Mouse (Mus musculus) neural tube, embryonic 14.5 days (tissue): ENCODE results near the gene Gm10134. TPM values are rescaled to one million over a fixed set of nuclear protein-coding genes. Genes with fewer than 3 reads are reported as not detected.
"Not testable (repeated sequence)": the region's sequence is repeated elsewhere in the genome, so short reads cannot be mapped to it uniquely, and the experiment has no call there.

Experiments
- ATAC-seq: fragments of 200-750 bp; cut with Nextera tagmentation; 2 replicates; pipeline ENCODE4 v1.8.0; 2017; ENCODE audit warnings: low read depth, mild to moderate bottlenecking, moderate TSS enrichment, moderate library complexity
- H3K27ac ChIP-seq: fragments of 300-500 bp; sonication (generic); 2 replicates; pipeline ENCODE4 v1.5.1; 2014; ENCODE audit warnings: low read depth, mild to moderate bottlenecking, control low read depth, low read length, moderate library complexity, mixed read lengths
- H3K27me3 ChIP-seq: fragments of 300-500 bp; sonication (generic); 2 replicates; pipeline ENCODE4 v1.6.1; 2014; ENCODE audit warnings: low read length; ENCODE audit not compliant: control insufficient read depth, insufficient read depth
- H3K36me3 ChIP-seq: fragments of 300-500 bp; sonication (generic); 2 replicates; pipeline ENCODE4 v1.6.1; 2014; ENCODE audit warnings: low read length, mixed read lengths; ENCODE audit not compliant: control insufficient read depth, insufficient read depth
- H3K4me1 ChIP-seq: fragments of 300-500 bp; sonication (generic); 2 replicates; pipeline ENCODE4 v1.6.1; 2014; ENCODE audit warnings: low read length; ENCODE audit not compliant: control insufficient read depth, insufficient read depth
- H3K4me2 ChIP-seq: fragments of 300-500 bp; sonication (generic); 2 replicates; pipeline ENCODE4 v1.6.1; 2014; ENCODE audit warnings: mild to moderate bottlenecking, low read depth, low read length, control low read depth
- H3K4me3 ChIP-seq: fragments of 300-500 bp; sonication (generic); 2 replicates; pipeline ENCODE4 v1.5.1; 2014; ENCODE audit warnings: low read depth, low read length, control low read depth, mixed read lengths
- H3K9ac ChIP-seq: fragments of 300-500 bp; sonication (generic); replicated peaks from 2 replicates; pipeline ENCODE4 v1.6.1; 2014; ENCODE audit warnings: low read depth, mild to moderate bottlenecking, control low read depth, low read length, mixed read lengths
- H3K9me3 ChIP-seq: fragments of 300-500 bp; sonication (generic); 2 replicates; pipeline ENCODE4 v1.6.1; 2016; ENCODE audit warnings: low read length; ENCODE audit not compliant: control insufficient read depth
- WGBS: fragments of 180-500 bp; shearing (Covaris S2); extraction: QIAGEN DNeasy Blood & Tissue Kit; methylation state at CpG from one replicate; pipeline ENCODE4 v1.1.7; 2014; 5-methylcytosine and 5-hydroxymethylcytosine counted together
- polyA plus RNA-seq: library from polyadenylated mRNA; unstranded; fragments of >200 nt; fragmentation: Nextera tagmentation; extraction: Ambion mirVana; gene quantifications from 2 replicates; pipeline ENCODE4 v1.2.1, GENCODE M21; 2014

Gene Gm10134
- polyA plus RNA-seq, 1 experiment from 2014 or later: not detected

DNA sequence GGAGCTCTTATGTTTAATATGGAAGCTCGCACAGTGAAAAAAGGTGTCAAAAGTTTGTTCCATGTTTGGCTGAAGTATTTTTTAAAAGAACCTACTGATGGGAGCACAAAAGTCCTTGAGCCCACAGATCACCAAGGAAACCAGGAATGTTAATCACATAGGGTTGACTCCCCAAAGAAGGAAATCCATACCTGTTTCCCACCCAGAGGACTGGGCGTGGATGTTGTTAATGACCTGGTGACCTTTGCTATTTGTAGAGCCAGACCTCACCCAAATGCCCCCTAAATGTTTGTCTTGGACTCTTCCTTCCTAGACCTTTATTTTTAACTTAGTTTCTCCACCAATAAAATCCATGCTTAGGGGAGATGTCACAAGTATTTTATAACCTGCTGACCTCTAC is 35.3 kb upstream of the Gm10134 start:
- Histone ChIP-seq H3K4me1 (peaks cover 8% of the 10 kb centered on the region; the same call in 1 of the 2 replicates), H3K9ac (no peak overlapping the region), H3K27ac (no peak overlapping the region), H3K27me3 (no peaks in the 10 kb centered on the region), H3K4me2 (no peak overlapping the region), H3K36me3 (peaks cover 8% of the 10 kb centered on the region; the same call in 1 of the 2 replicates), H3K9me3 (no peaks in the 10 kb centered on the region), H3K4me3 (no peak overlapping the region)
- WGBS: 96% methylated on average over 2 of the region's 2 CpGs
- ATAC-seq: no peak

DNA sequence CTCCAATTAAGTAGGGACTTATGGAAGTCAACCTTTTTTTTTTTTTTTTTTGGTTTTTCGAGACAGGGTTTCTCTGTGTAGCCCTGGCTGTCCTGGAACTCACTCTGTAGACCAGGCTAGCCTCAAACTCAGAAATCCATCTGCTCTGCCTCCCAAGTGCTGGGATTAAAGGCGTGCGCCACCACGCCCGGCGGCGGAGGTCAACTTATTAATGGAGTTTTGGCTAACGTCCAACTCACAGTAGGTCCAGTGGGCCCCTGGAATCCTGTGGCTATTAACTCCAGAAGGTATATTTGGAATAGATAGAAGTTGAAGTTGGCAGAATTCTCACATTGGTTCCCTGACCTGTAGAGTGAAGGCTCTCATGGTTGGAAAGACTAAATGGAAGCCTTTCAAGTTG is 33.9 kb upstream of the Gm10134 start:
- not testable (repeated sequence) for H3K9me3 ChIP-seq, H3K36me3 ChIP-seq, H3K4me1 ChIP-seq, H3K4me3 ChIP-seq, H3K4me2 ChIP-seq, H3K27me3 ChIP-seq, H3K27ac ChIP-seq, H3K9ac ChIP-seq, ATAC-seq
- WGBS: 96% methylated on average over 8 of the region's 8 CpGs

- H3K36me3 ChIP-seq, H3K4me1 ChIP-seq, H3K4me2 ChIP-seq, H3K9me3 ChIP-seq, H3K27ac ChIP-seq, H3K4me3 ChIP-seq, H3K27me3 ChIP-seq, ATAC-seq, H3K9ac ChIP-seq: not testable (repeated sequence)
- WGBS: 95% methylated on average over 5 of the region's 5 CpGs
These were observed 27.9 kb upstream of the Gm10134 start for GRCm38 (mm10) chr2:28477993-28478392.

DNA sequence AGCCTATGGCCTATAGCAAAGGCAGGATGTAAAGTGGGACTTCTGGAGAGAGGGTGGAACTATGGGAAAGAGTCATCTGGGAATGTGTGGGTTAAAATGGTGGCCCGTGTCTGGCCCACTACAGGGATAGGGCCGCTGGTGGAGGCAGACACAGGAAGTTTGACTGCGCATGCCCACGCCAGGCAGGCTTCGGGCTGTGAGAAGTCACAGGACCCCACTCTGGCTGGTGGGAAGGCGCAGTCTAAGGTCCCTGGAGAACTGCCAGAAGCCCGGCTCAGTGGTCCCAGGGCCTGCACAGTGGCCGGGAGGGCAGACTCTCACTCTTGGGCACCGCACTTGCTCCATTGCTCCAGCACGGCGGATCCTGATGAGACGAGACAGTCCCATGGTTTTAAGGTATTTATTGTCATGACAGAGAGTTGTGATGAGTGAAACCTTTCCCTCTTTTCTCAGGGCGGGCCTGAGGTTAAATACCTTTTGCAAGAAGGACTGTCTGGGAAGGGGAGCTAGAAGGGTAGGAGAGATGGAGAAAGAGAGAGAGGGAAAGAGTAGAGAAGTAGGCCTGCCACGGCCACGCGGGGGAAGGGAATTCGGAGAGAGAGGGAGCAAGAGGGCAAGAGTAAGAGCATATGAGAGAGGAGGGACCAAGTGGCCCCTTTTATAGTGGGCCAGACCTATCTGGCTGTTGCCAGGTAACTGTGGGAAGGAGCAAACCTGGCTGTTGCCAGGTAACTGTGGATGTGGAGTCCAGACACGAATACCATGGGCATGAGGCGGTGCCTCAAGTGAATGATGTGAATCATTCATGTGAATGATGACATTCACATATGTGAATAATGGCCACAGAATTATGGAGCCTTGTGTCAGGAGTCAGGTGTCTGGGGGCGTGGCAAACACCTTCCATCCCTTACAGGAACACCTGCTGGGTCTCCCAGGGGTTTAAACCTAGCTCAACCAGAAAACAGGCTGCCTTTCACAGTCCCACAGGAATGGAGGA is 26.4 kb upstream of the Gm10134 start:
- Histone ChIP-seq H3K9me3 (no peaks in the 10 kb centered on the region), H3K9ac (no peak overlapping the region), H3K27me3 (no peaks in the 10 kb centered on the region), H3K27ac (no peak overlapping the region), H3K4me2 (no peak overlapping the region), H3K4me1 (no peaks in the 10 kb centered on the region), H3K4me3 (no peak overlapping the region), H3K36me3 (no peaks in the 10 kb centered on the region)
- ATAC-seq: no peak
- 80% methylated on average over 20 of the region's 20 CpGs for WGBS

- H3K4me3 ChIP-seq: no peak overlapping the region
- H3K4me1 ChIP-seq: no peaks in the 10 kb centered on the region
- H3K36me3 ChIP-seq: no peaks in the 10 kb centered on the region
- no peak for ATAC-seq
- H3K9ac ChIP-seq: no peak overlapping the region
- no peaks in the 10 kb centered on the region for H3K9me3 ChIP-seq
- H3K27ac ChIP-seq: no peak overlapping the region
- H3K4me2 ChIP-seq: no peak overlapping the region
- no peaks in the 10 kb centered on the region for H3K27me3 ChIP-seq
- 76% methylated on average over 2 of the region's 2 CpGs for WGBS
These were observed 22.0 kb upstream of the Gm10134 start for GRCm38 (mm10) chr2:28483861-28484260.

DNA sequence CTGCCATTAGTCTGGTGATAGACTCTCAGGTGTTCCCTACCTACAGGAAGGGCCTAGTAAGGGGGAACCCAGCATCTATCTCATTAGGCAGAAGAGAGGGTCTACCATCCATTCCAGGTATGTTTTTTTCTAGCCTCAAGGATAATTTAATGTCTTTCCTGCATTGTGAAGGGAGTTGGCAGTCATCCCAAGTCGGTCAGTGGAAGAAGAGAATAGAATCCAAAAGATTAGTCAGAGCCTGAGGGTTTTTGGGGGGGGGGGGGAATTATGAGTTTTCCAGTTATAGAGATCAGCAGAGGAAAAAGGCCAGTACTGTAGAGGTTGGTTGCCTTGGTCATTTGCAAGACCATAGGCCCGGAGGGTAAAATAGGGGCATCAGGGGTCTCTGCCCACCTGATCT is 11.4 kb upstream of the Gm10134 start:
- ATAC-seq: no peak
- Histone ChIP-seq H3K4me1 (no peaks in the 10 kb centered on the region), H3K9me3 (no peaks in the 10 kb centered on the region), H3K36me3 (no peaks in the 10 kb centered on the region), H3K27ac (no peak overlapping the region), H3K27me3 (no peaks in the 10 kb centered on the region), H3K4me2 (no peak overlapping the region), H3K4me3 (no peak overlapping the region), H3K9ac (no peak overlapping the region)
- WGBS: 91% methylated on average over 2 of the region's 2 CpGs

GRCm38 (mm10) chr2:28495207-28495756 is 10.6 kb upstream of the Gm10134 start:
- H3K4me3 ChIP-seq: no peak overlapping the region
- no peaks in the 10 kb centered on the region for H3K27me3 ChIP-seq
- no peak overlapping the region for H3K9ac ChIP-seq
- H3K27ac ChIP-seq: no peak overlapping the region
- H3K4me1 ChIP-seq: no peaks in the 10 kb centered on the region
- WGBS: 88% methylated on average over 14 of the region's 14 CpGs
- ATAC-seq: no peak
- H3K36me3 ChIP-seq: no peaks in the 10 kb centered on the region
- no peak overlapping the region for H3K4me2 ChIP-seq
- no peaks in the 10 kb centered on the region for H3K9me3 ChIP-seq

GRCm38 (mm10) chr2:28495801-28496595 is 9.9 kb upstream of the Gm10134 start:
- ATAC-seq: no peak
- WGBS: 90% methylated on average over 16 of the region's 16 CpGs
- H3K27ac ChIP-seq: no peak overlapping the region

DNA sequence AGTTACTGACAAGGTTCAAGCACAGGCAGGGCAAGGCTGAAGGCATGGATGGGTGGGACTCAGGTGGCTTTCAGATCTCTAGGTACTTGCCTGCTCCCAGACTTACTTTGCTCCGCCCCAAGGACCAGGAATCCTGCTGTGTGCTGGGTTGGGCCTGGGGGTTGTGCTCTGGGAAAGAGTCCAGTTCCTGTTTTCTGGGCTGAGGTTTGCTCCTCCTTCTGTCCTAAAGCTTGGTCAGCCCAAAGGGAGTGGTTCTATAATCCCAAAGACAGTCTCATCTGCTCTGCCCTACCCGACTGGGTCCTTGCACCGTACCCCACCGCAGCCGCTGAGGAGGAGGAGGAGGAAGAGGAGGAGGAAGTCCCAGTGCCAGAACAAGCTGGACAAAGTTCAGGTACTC is 9.2 kb upstream of the Gm10134 start, which contains the start of gene Gbgt1:
Gene Gbgt1, plus strand, starts transcription at position 221 of the 400 bp plus-strand sequence.
- no peak for ATAC-seq
- Histone ChIP-seq H3K27ac (no peak within 1 kb of the TSS), H3K36me3 (no peaks in the 10 kb centered on the region), H3K9me3 (no peaks in the 10 kb centered on the region), H3K4me3 (no peak within 1 kb of the TSS), H3K4me1 (no peaks in the 10 kb centered on the region), H3K9ac (no peak within 1 kb of the TSS), H3K27me3 (no peaks in the 10 kb centered on the region), H3K4me2 (no peak within 1 kb of the TSS)
- WGBS: 85% methylated on average over 5 of the region's 5 CpGs

More at GRCm38 (mm10) chr2:28495801-28496595, 9.9 kb upstream of the Gm10134 start:
- H3K9ac ChIP-seq: no peak overlapping the region
- no peak overlapping the region for H3K4me2 ChIP-seq
- H3K27me3 ChIP-seq: no peaks in the 10 kb centered on the region
- no peaks in the 10 kb centered on the region for H3K36me3 ChIP-seq
- no peaks in the 10 kb centered on the region for H3K9me3 ChIP-seq
- no peak overlapping the region for H3K4me3 ChIP-seq
- H3K4me1 ChIP-seq: no peaks in the 10 kb centered on the region
